8 mouse cellular contexts compared by ENCODE assay signal in the genomic region with DNA sequence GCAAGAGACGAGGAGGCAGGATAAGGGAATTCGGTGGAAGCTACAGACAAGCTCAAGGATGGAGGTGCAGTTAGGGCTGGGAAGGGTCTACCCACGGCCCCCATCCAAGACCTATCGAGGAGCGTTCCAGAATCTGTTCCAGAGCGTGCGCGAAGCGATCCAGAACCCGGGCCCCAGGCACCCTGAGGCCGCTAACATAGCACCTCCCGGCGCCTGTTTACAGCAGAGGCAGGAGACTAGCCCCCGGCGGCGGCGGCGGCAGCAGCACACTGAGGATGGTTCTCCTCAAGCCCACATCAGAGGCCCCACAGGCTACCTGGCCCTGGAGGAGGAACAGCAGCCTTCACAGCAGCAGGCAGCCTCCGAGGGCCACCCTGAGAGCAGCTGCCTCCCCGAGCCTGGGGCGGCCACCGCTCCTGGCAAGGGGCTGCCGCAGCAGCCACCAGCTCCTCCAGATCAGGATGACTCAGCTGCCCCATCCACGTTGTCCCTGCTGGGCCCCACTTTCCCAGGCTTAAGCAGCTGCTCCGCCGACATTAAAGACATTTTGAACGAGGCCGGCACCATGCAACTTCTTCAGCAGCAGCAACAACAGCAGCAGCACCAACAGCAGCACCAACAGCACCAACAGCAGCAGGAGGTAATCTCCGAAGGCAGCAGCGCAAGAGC. TPM values are rescaled to one million over a fixed set of nuclear protein-coding genes. Genes with fewer than 3 reads are reported as not detected.
DNase-seq lines count a peak whose midpoint lies in the region; ATAC-seq and TF ChIP-seq lines count a peak whose summit lies in the region.

No protein-coding gene starts in this region.

- intact Hi-C loops in gastrocnemius, postnatal 14 days (cut with DNase I; ENCODE audit: low total_unique reads): no loop called here

- H3K36me3 ChIP-seq in spleen, adult 2 months (ENCODE audit: control insufficient read depth, insufficient read depth, low read length): no peaks in the 10 kb centered on the region
- no peaks in the 10 kb centered on the region for H3K36me3 ChIP-seq in intestine, embryonic 14.5 days (ENCODE audit: control insufficient read depth, insufficient read depth, low read length)
- H3K36me3 ChIP-seq in liver, embryonic 13.5 days: no peaks in the 10 kb centered on the region

- H3K4me2 ChIP-seq in intestine, embryonic 14.5 days (ENCODE audit: low read length): peak overlapping the region; percentile 46
- peak overlapping the region; percentile 19; the same call in 1 of the 2 replicates for H3K4me2 ChIP-seq in liver, embryonic 13.5 days

- no peak overlapping the region for H3K9ac ChIP-seq in intestine, embryonic 14.5 days (ENCODE audit: low read length)
- no peak overlapping the region for H3K9ac ChIP-seq in liver, embryonic 13.5 days

- H3K4me1 ChIP-seq in spleen, adult 2 months (ENCODE audit: control insufficient read depth, insufficient read depth, insufficient read length): no peaks in the 10 kb centered on the region
- H3K4me1 ChIP-seq in brown adipose tissue, adult 24 weeks (ENCODE audit: control insufficient read depth, insufficient read depth, insufficient read length, low read length): no peaks in the 10 kb centered on the region
- H3K4me1 ChIP-seq in intestine, embryonic 14.5 days (replicated peaks; ENCODE audit: control insufficient read depth, insufficient read depth, low read length): no peaks in the 10 kb centered on the region
- H3K4me1 ChIP-seq in liver, embryonic 13.5 days (replicated peaks): no peaks in the 10 kb centered on the region

- no peak for TF ChIP-seq POLR2A in spleen, adult 2 months (IDR thresholded peaks at IDR 0.05; ENCODE audit: low read depth, low read length)

- no peaks in the 10 kb centered on the region for H3K9me3 ChIP-seq in intestine, embryonic 14.5 days (ENCODE audit: control insufficient read depth, low read length)
- no peaks in the 10 kb centered on the region for H3K9me3 ChIP-seq in liver, embryonic 13.5 days (replicated peaks)

- no peak for ATAC-seq in intestine, embryonic 14.5 days (replicated peaks; ENCODE audit: low FRiP score, low TSS enrichment, low read depth)
- no peak for ATAC-seq in liver, embryonic 13.5 days (ENCODE audit: low read depth)

- no peak for TF ChIP-seq CTCF in spleen, adult 2 months (IDR thresholded peaks at IDR 0.05; ENCODE audit: extremely low read depth, insufficient read depth, insufficient read length, insufficient replicate concordance)

- no peak overlapping the region for H3K27ac ChIP-seq in spleen, adult 2 months (ENCODE audit: insufficient read depth, low read length)
- no peak overlapping the region for H3K27ac ChIP-seq in brown adipose tissue, adult 24 weeks (replicated peaks; ENCODE audit: low read depth, low read length)
- H3K27ac ChIP-seq in intestine, embryonic 14.5 days (ENCODE audit: low read depth): no peak overlapping the region
- H3K27ac ChIP-seq in liver, embryonic 13.5 days: no peak overlapping the region

- no peak for DNase-seq in spleen, adult 2 months (ENCODE audit: low read depth in 1 of 2, low spot score in 2 of 2)
- no peak for DNase-seq in spleen, adult 12 weeks (ENCODE audit: low spot score)
- peak; percentile 25 for DNase-seq in gastrocnemius, postnatal 14 days
- peak; percentile 56 for DNase-seq in intestine, embryonic 14.5 days (ENCODE audit: low spot score)
- no peak for DNase-seq in liver, embryonic 13.5 days
- peak; percentile 17 to 39 for DNase-seq in right cerebral cortex, adult 2 months (ENCODE audit: low spot score in 2 of 2)
- DNase-seq in cerebellum, adult 18-20 months: no peak

- H3K4me3 ChIP-seq in spleen, adult 2 months (ENCODE audit: extremely low read depth, insufficient read depth, insufficient read length): peak overlapping the region; percentile 42
- H3K4me3 ChIP-seq in brown adipose tissue, adult 24 weeks (ENCODE audit: insufficient read depth, low read depth, low read length): peak overlapping the region; percentile 59
- H3K4me3 ChIP-seq in intestine, embryonic 14.5 days (ENCODE audit: low read depth, low read length): peak overlapping the region; percentile 27
- H3K4me3 ChIP-seq in liver, embryonic 13.5 days (replicated peaks): peak overlapping the region; percentile 23

- H3K27me3 ChIP-seq in spleen, adult 2 months (ENCODE audit: control insufficient read depth, insufficient read depth, low read length): no peaks in the 10 kb centered on the region
- H3K27me3 ChIP-seq in intestine, embryonic 14.5 days (replicated peaks; ENCODE audit: control insufficient read depth, insufficient read depth, low read length): peaks cover 55% of the 10 kb centered on the region
- H3K27me3 ChIP-seq in liver, embryonic 13.5 days: peaks cover 44% of the 10 kb centered on the region

- WGBS in spleen, adult 2 months: 25% methylated on average over 29 of the region's 30 CpGs
- 22% methylated on average over 29 of the region's 30 CpGs for whole genome bisulfite sequencing in intestine, embryonic 14.5 days
- WGBS in liver, embryonic 13.5 days (ENCODE audit: insufficient replicate concordance): 20% methylated on average over 30 of the region's 30 CpGs

RNA-seq across cellular contexts. Expression of a gene that starts 1.3 kb away (rescaled TPM):
- polyA plus RNA-seq in spleen, adult 2 months (2012; rRNA removed): 0.13 and 0.16 TPM in 2 replicates
- 2.6 and 3.0 TPM in 2 replicates for polyA plus RNA-seq in brown adipose tissue, adult 24 weeks (2012; ENCODE audit: insufficient read depth, insufficient read length, missing spikeins)
- 1 to 10 TPM; 9.2 to 9.3 TPM for total RNA-seq in gastrocnemius, postnatal 14 days (2021)
- polyA plus RNA-seq in intestine, embryonic 14.5 days (2014; fragmentation: Nextera tagmentation; extraction: Ambion mirVana): 0.05 and 0.11 TPM in 2 replicates
- polyA plus RNA-seq in liver, embryonic 13.5 days (2015; fragmentation: Nextera tagmentation; extraction: Ambion mirVana): 0.02 TPM in 1 of 2 replicates, not detected in the other

Comparison
In these comparisons a context has a peak if more than half of its experiments do, and no peak if none do; other contexts are left out.
1. DNase-seq: peak in gastrocnemius, postnatal 14 days (single experiment), intestine, embryonic 14.5 days (single experiment) and right cerebral cortex, adult 2 months (2 of 2); none in spleen, adult 2 months (0 of 2), spleen, adult 12 weeks (single experiment), liver, embryonic 13.5 days (single experiment) and cerebellum, adult 18-20 months (0 of 2).
2. Peak in every context shown above with its lines, with median percentiles within 50 percentile points of each other: H3K4me3 ChIP-seq.